ENCODE assay signal across 24 mouse cellular contexts in the genomic region with DNA sequence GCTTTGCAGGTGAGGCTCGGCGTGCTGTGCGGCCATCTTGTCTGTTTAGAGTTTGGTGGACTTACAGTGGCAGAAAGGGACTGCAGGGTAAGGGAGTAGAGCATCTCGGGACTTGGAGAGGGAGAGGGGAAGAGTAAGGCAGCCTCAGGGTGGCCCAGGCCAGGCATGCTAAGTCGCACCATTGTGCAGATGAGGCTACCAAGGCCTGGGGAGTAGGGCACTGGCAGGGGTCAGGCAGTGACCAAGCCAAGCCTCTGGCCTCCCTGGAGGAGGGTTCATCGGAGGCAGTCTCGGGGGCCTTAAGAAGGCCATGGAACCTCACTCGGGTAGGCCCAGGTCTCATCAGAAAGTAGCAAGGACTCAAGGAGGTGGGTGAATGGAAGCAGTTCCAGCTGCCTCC. TPM values are rescaled to one million over a fixed set of nuclear protein-coding genes. Genes with fewer than 3 reads are reported as not detected.
DNase-seq lines count a peak whose midpoint lies in the region; ATAC-seq and TF ChIP-seq lines count a peak whose summit lies in the region.
"Had no signal": no experiment of that assay in that cellular context is flagged by ENCODE, and none has a peak within 500 bp of the region (broad histone marks: within the 10 kb centered on the region; RNA-seq: fewer than 3 reads in every experiment).

No protein-coding gene starts in this region.

- H3K4me2 ChIP-seq in kidney, embryonic 14.5 days (replicated peaks; ENCODE audit: low read depth, low read length), result no peak overlapping the region
- H3K4me2 ChIP-seq: embryonic facial prominence, embryonic 12.5 days; forebrain, embryonic 12.5 days; forebrain, embryonic 15.5 days; heart, embryonic 12.5 days; heart, embryonic 15.5 days; hindbrain, embryonic 15.5 days had no signal

- H3K9ac ChIP-seq in kidney, embryonic 14.5 days (ENCODE audit: low read depth, low read length), result no peak overlapping the region
- H3K9ac ChIP-seq: embryonic facial prominence, embryonic 12.5 days; forebrain, embryonic 12.5 days; forebrain, embryonic 15.5 days; heart, embryonic 12.5 days; heart, embryonic 15.5 days; hindbrain, embryonic 15.5 days had no signal

- no peaks in the 10 kb centered on the region for H3K4me1 ChIP-seq in heart, embryonic 10.5 days
- H3K4me1 ChIP-seq in E14TG2a.4 (replicated peaks; ENCODE audit: low read depth, low read length), result peaks cover 41% of the 10 kb centered on the region
- peaks cover 10% of the 10 kb centered on the region for H3K4me1 ChIP-seq in embryonic facial prominence, embryonic 10.5 days
- H3K4me1 ChIP-seq in kidney, embryonic 14.5 days (ENCODE audit: control insufficient read depth, insufficient read depth, low read length), result no peaks in the 10 kb centered on the region
- H3K4me1 ChIP-seq: embryonic facial prominence, embryonic 12.5 days; forebrain, embryonic 12.5 days; forebrain, embryonic 15.5 days; heart, embryonic 12.5 days; heart, embryonic 15.5 days; hindbrain, embryonic 15.5 days had no signal

- peak; percentile 84 for DNase-seq in heart, adult 11 months
- DNase-seq in heart, embryonic 10.5 days (ENCODE audit: low spot score), result no peak
- DNase-seq in embryonic facial prominence, embryonic 10.5 days (ENCODE audit: low spot score), result no peak
- no peak for DNase-seq in right cerebral cortex, postnatal 25 days
- DNase-seq: adrenal gland, postnatal 10 days; adrenal gland, postnatal 36 days; cerebellum, adult 18-20 months; cerebellum, adult 9-10 months; cerebellum, postnatal 14 days; gastrocnemius, postnatal 25 days; heart, postnatal 10 days; heart, postnatal 36 days had no signal

- no peak overlapping the region for H3K27ac ChIP-seq in heart, embryonic 10.5 days
- H3K27ac ChIP-seq in embryonic facial prominence, embryonic 10.5 days (replicated peaks), result peak overlapping the region; percentile 48; the same call in 1 of the 2 replicates
- H3K27ac ChIP-seq in kidney, embryonic 14.5 days (ENCODE audit: low read depth, low read length), result no peak overlapping the region
- H3K27ac ChIP-seq: embryonic facial prominence, embryonic 12.5 days; forebrain, embryonic 12.5 days; forebrain, embryonic 15.5 days; heart, embryonic 15.5 days; hindbrain, embryonic 15.5 days had no signal

- peaks cover 72% of the 10 kb centered on the region for H3K36me3 ChIP-seq in heart, embryonic 10.5 days
- peaks cover 13% of the 10 kb centered on the region; the same call in 1 of the 2 replicates for H3K36me3 ChIP-seq in E14TG2a.4 (ENCODE audit: insufficient read depth, low read length)
- H3K36me3 ChIP-seq in embryonic facial prominence, embryonic 10.5 days (replicated peaks), result peaks cover 89% of the 10 kb centered on the region
- peaks cover 43% of the 10 kb centered on the region; the same call in 1 of the 2 replicates for H3K36me3 ChIP-seq in kidney, embryonic 14.5 days (ENCODE audit: control insufficient read depth, insufficient read depth, low read length)

- no peak for TF ChIP-seq CTCF in E14TG2a.4 (conservative IDR thresholded peaks at IDR 0.05; ENCODE audit: low read length)

- 87% methylated on average over 8 of the region's 8 CpGs for WGBS in heart, embryonic 10.5 days
- 87% methylated on average over 8 of the region's 8 CpGs for WGBS in embryonic facial prominence, embryonic 10.5 days
- 95% methylated on average over 8 of the region's 8 CpGs for WGBS in kidney, embryonic 14.5 days

- H3K27me3 ChIP-seq in heart, embryonic 10.5 days (ENCODE audit: insufficient read depth, poor library complexity, severe bottlenecking), result no peaks in the 10 kb centered on the region
- no peaks in the 10 kb centered on the region for H3K27me3 ChIP-seq in E14TG2a.4 (ENCODE audit: insufficient read depth, low read length)
- H3K27me3 ChIP-seq in embryonic facial prominence, embryonic 10.5 days (replicated peaks; ENCODE audit: low read depth, poor library complexity, severe bottlenecking), result no peaks in the 10 kb centered on the region
- H3K27me3 ChIP-seq in kidney, embryonic 14.5 days (ENCODE audit: control insufficient read depth, insufficient read depth, low read length), result no peaks in the 10 kb centered on the region
- H3K27me3 ChIP-seq: embryonic facial prominence, embryonic 12.5 days; forebrain, embryonic 12.5 days; forebrain, embryonic 15.5 days; heart, embryonic 12.5 days; heart, embryonic 15.5 days; hindbrain, embryonic 15.5 days had no signal

- no peak overlapping the region for H3K4me3 ChIP-seq in heart, embryonic 10.5 days
- peak overlapping the region; percentile 64 for H3K4me3 ChIP-seq in E14TG2a.4 (replicated peaks; ENCODE audit: low read length)
- no peak overlapping the region for H3K4me3 ChIP-seq in embryonic facial prominence, embryonic 10.5 days
- H3K4me3 ChIP-seq in kidney, embryonic 14.5 days (ENCODE audit: low read length), result no peak overlapping the region
- H3K4me3 ChIP-seq: embryonic facial prominence, embryonic 12.5 days; erythroblast, embryonic 14.5 days; forebrain, embryonic 12.5 days; forebrain, embryonic 15.5 days; heart, embryonic 12.5 days; heart, embryonic 15.5 days; hindbrain, embryonic 15.5 days had no signal

- no peak for ATAC-seq in kidney, embryonic 14.5 days (ENCODE audit: low FRiP score, low TSS enrichment)
- ATAC-seq: activated CD4-positive, CD25-positive, alpha-beta regulatory T cell, adult 4 months; forebrain, embryonic 15.5 days; intestine, postnatal 0 days had no signal

- H3K9me3 ChIP-seq in heart, embryonic 10.5 days, result no peaks in the 10 kb centered on the region
- no peaks in the 10 kb centered on the region for H3K9me3 ChIP-seq in E14TG2a.4 (ENCODE audit: low read length)
- no peaks in the 10 kb centered on the region for H3K9me3 ChIP-seq in embryonic facial prominence, embryonic 10.5 days
- no peaks in the 10 kb centered on the region for H3K9me3 ChIP-seq in kidney, embryonic 14.5 days (ENCODE audit: control insufficient read depth, low read length)
- H3K9me3 ChIP-seq: embryonic facial prominence, embryonic 12.5 days; forebrain, embryonic 12.5 days; forebrain, embryonic 15.5 days; heart, embryonic 12.5 days; heart, embryonic 15.5 days; hindbrain, embryonic 15.5 days had no signal

RNA-seq across cellular contexts. Expression of a gene that starts 14.8 kb away (rescaled TPM):
- 114 and 119 TPM in 2 replicates for polyA plus RNA-seq in heart, embryonic 10.5 days (2016; fragmentation: Nextera tagmentation; extraction: Ambion mirVana)
- polyA plus RNA-seq in embryonic facial prominence, embryonic 10.5 days (2016; fragmentation: Nextera tagmentation; extraction: Ambion mirVana), result 55.8 and 75.8 TPM in 2 replicates
- 51.4 and 63.6 TPM in 2 replicates for polyA plus RNA-seq in kidney, embryonic 14.5 days (2014; fragmentation: Nextera tagmentation; extraction: Ambion mirVana)

RNA-seq across cellular contexts. Expression of a gene that starts 40.9 kb away (rescaled TPM):
- not detected in 2 replicates for polyA plus RNA-seq in heart, embryonic 10.5 days (2016; fragmentation: Nextera tagmentation; extraction: Ambion mirVana)
- polyA plus RNA-seq in embryonic facial prominence, embryonic 10.5 days (2016; fragmentation: Nextera tagmentation; extraction: Ambion mirVana), result not detected in 2 replicates
- not detected in 2 replicates for polyA plus RNA-seq in kidney, embryonic 14.5 days (2014; fragmentation: Nextera tagmentation; extraction: Ambion mirVana)
- polyA plus RNA-seq: embryonic facial prominence, embryonic 12.5 days; erythroblast, embryonic 14.5 days; forebrain, embryonic 15.5 days; heart, embryonic 15.5 days; hindbrain, embryonic 15.5 days; intestine, embryonic 14.5 days; intestine, postnatal 0 days had no signal
